Mouse (Mus musculus): ENCODE measurements at regions not wholly inside any gene's neighbourhood (a gene's known extent, or its start where the extent isn't known, plus 50 kb on each side); places are given as distances from the start of the nearest gene placed in this dataset.
A peak's percentile ranks its signal among the peaks of the same experiment; 100 is the strongest.
"Not testable (repeated sequence)": the region's sequence is repeated elsewhere in the genome, so short reads cannot be mapped to it uniquely, and the experiment has no call there.

DNA sequence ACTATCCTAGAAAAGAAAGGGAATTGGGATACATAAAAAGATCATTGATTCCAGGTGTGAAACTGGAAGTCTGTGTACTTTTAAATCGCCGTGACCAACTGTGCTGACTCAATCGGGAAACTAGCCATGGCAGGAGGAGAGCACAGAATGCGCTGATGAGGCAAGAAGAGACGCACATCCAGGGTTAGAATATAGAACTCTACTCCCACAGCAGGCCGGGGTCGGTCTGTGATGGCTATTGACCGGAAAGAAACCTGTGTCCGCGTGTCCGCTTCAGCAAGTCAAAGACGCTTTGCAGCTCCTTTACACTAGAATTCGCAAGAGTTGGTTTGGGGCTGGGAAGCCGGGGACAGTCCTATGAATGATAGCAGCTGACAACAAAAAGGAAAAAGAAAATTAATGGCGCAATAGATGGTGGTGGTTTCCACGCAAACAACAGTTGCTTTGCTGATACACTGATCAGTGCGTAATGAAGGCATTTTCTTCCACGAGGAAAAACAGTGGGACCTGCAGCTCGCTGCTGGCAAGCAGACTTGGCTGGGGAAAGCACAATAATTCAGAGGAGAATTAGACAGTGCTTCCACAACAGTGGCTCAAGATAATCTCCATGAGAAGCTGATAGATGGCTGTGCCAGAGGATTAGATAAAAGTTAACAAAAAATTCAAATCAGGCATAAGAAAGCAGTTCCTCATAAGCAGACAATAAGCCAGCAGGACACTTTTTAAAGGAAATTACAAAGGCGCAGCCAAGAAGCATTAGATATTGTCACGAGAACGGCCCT, 1029.8 kb downstream of the Defb40 start:
- Histone ChIP-seq H3K27me3 (no peaks in the 10 kb centered on the region), H3K36me3 (no peaks in the 10 kb centered on the region), H3K9me3 (no peaks in the 10 kb centered on the region), H3K27ac (no peak overlapping the region), H3K4me2 (replicated peaks) (peak overlapping the region; percentile 28), H3K9ac (replicated peaks) (no peak overlapping the region), H3K4me1 (replicated peaks) (peaks cover 15% of the 10 kb centered on the region), H3K4me3 (replicated peaks) (0 out of 2 replicates have a peak overlapping the region, but pooled peaks have one; percentile 4)
- WGBS, result 52% methylated on average over 22 of the region's 22 CpGs
- peak; percentile 51 for ATAC-seq

DNA sequence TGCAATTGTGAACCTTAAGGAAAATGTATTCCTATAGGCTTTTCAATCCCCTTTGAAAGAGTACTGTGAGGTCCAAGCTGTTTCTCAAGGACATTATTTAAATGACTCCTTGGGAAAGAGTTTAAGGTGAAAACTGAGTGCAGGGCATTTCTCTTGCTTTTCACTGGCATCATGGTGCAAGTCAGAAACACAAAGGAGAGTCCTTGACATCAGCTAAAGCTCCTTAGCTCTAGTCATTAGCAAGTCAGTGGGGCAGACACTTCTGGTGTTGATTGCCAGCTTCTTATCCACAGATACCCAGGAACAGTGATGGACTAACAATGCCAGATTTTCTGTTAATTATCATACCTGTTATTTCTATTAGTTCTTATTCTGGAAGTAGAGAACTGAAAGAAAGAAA, 1043.4 kb downstream of the Defb40 start:
- Histone ChIP-seq H3K27me3 (no peaks in the 10 kb centered on the region), H3K4me3 (replicated peaks) (no peak overlapping the region), H3K4me2 (replicated peaks) (no peak overlapping the region), H3K27ac (no peak overlapping the region), H3K9ac (replicated peaks) (no peak overlapping the region), H3K36me3 (no peaks in the 10 kb centered on the region), H3K9me3 (no peaks in the 10 kb centered on the region), H3K4me1 (replicated peaks) (0 out of 2 replicates have a peak, but pooled peaks cover 4% of the 10 kb centered on the region)
- peak; percentile 68; the same call in 1 of the 2 replicates for ATAC-seq

DNA sequence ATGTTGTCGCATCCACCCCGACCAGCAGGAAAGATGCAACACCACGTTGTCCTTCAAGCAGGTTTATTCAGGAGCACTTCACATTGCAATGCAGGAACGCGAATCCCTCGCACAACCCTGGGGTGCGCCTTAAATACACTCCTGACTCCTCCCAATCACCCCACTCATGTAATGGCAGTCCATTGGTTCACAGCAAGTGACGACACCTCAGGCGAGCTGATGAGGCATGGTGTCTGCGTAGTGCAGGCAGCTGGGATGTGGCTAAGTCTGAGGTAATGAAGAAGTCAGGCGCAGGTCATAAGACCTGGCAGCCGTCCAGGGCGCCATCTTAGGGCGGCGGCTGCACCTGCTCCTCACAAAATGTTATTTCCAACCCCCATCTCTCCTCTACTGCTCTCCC, 1068.7 kb downstream of the Defb40 start:
- no peak overlapping the region for H3K4me3 ChIP-seq (replicated peaks)
- no peaks in the 10 kb centered on the region for H3K9me3 ChIP-seq
- no peak overlapping the region for H3K9ac ChIP-seq (replicated peaks)
- no peak overlapping the region for H3K4me2 ChIP-seq (replicated peaks)
- H3K27ac ChIP-seq, result no peak overlapping the region
- ATAC-seq, result no peak
- H3K36me3 ChIP-seq, result no peaks in the 10 kb centered on the region
- no peaks in the 10 kb centered on the region for H3K4me1 ChIP-seq (replicated peaks)
- 95% methylated on average over 15 of the region's 15 CpGs for WGBS
- H3K27me3 ChIP-seq, result no peaks in the 10 kb centered on the region

DNA sequence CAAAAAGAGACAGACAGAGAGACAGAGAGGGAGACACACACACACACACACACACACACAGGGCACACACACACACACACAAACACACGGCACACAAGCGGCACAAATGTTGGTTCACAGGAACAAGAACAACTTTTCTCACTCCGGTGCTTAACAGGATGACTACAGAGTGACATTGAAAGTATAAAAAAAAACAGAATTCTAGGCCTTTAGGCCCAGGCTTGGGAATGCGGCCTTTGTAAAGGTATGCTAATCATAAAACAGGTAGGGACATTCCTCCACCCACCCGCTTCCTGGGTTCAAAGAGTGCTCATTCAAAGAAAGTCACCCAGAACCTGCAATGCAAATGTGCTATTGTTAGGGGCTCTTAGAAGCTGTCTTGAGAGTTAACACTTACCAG, 1089.5 kb downstream of the Defb40 start:
- ATAC-seq; H3K4me2 ChIP-seq (replicated peaks); H3K36me3 ChIP-seq; H3K4me1 ChIP-seq (replicated peaks); H3K9me3 ChIP-seq; H3K9ac ChIP-seq (replicated peaks); H3K27me3 ChIP-seq; H3K27ac ChIP-seq; H3K4me3 ChIP-seq (replicated peaks): not testable (repeated sequence)
- 78% methylated on average over 5 of the region's 5 CpGs for WGBS

DNA sequence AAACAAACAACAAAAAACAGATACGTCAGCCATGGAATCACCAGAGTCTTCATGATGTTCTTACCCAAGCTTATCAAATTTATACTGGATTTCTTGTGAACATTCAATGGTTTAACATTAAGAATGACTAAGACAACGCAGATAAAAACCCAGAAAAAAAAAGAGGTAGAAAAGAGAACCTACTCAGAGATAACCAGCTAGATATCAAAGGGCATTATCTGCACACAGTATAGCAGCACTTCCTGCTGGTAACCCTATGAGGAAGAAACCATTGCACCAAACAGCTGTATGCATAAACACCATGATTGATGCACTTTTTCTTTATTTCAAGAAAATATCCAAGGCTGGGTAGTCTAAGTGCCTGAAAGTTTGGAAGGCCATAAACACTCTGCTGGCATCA, 1114.7 kb downstream of the Defb40 start:
- H3K4me3 ChIP-seq (replicated peaks), result no peak overlapping the region
- no peak overlapping the region for H3K9ac ChIP-seq (replicated peaks)
- ATAC-seq, result no peak

More for the DNA sequence above, 1114.7 kb downstream of the Defb40 start:
- Histone ChIP-seq H3K4me1 (replicated peaks) (no peaks in the 10 kb centered on the region), H3K36me3 (no peaks in the 10 kb centered on the region), H3K9me3 (no peaks in the 10 kb centered on the region), H3K27me3 (no peaks in the 10 kb centered on the region), H3K4me2 (replicated peaks) (no peak overlapping the region), H3K27ac (no peak overlapping the region)
- 92% methylated on average over 2 of the region's 2 CpGs for WGBS

Measured in midbrain, embryonic 13.5 days (tissue).